Mouse (Mus musculus): ENCODE results near the gene Esyt3. TPM values are rescaled to one million over a fixed set of nuclear protein-coding genes. Genes with fewer than 3 reads are reported as not detected.

Esyt3 gene
- polyA plus RNA-seq, 1 experiment from 2014 or later, result 0.39 TPM

GRCm38 (mm10) chr9:99341600-99341999, 16.8 kb downstream of the Esyt3 start:
- H3K27me3 ChIP-seq (ENCODE audit: control insufficient read depth, insufficient read depth, low read length), result no peaks in the 10 kb centered on the region
- no peaks in the 10 kb centered on the region for H3K36me3 ChIP-seq (ENCODE audit: control insufficient read depth, insufficient read depth, low read length)
- DNase-seq (no peak), ATAC-seq (ENCODE audit: low FRiP score, low TSS enrichment) (no peak)
- H3K4me1 ChIP-seq (ENCODE audit: control insufficient read depth, insufficient read depth, low read length), result no peaks in the 10 kb centered on the region
- H3K4me2 ChIP-seq (ENCODE audit: low read length), result no peak overlapping the region
- H3K9me3 ChIP-seq (ENCODE audit: control insufficient read depth, low read length), result no peaks in the 10 kb centered on the region
- H3K9ac ChIP-seq (replicated peaks; ENCODE audit: low read length), result no peak overlapping the region
- WGBS, result 86% methylated on average over 3 of the region's 3 CpGs
- H3K4me3 ChIP-seq (replicated peaks; ENCODE audit: low read depth, low read length), result no peak overlapping the region
- no peak overlapping the region for H3K27ac ChIP-seq (replicated peaks; ENCODE audit: low read depth, low read length)

DNA sequence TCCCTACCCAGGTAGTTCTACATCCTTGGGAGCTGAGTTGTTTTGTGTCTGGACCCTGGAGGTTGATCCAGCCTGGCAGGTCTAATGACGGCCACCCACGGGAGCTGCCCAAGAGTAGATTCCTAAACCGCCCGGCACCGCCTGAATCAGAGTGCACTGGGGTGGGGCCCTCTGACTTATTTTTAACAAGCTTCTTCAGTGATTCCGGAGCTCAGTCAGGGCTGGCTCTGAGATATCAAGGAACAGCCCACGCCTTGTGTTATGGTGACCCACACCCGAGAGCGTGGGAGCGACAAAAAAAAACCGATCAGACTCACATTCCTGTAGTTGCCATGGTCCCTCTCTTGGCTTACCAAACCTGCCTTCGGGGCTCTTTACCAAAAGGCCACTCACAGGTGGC, 18.2 kb downstream of the Esyt3 start:
- Histone ChIP-seq H3K36me3 (ENCODE audit: control insufficient read depth, insufficient read depth, low read length) (no peaks in the 10 kb centered on the region), H3K4me1 (ENCODE audit: control insufficient read depth, insufficient read depth, low read length) (no peaks in the 10 kb centered on the region), H3K9me3 (ENCODE audit: control insufficient read depth, low read length) (no peaks in the 10 kb centered on the region), H3K27me3 (ENCODE audit: control insufficient read depth, insufficient read depth, low read length) (no peaks in the 10 kb centered on the region), H3K4me2 (ENCODE audit: low read length) (no peak overlapping the region), H3K27ac (replicated peaks; ENCODE audit: low read depth, low read length) (no peak overlapping the region), H3K4me3 (replicated peaks; ENCODE audit: low read depth, low read length) (no peak overlapping the region), H3K9ac (replicated peaks; ENCODE audit: low read length) (no peak overlapping the region)
- 77% methylated on average over 12 of the region's 12 CpGs for WGBS
- no peak for DNase-seq
- ATAC-seq (ENCODE audit: low FRiP score, low TSS enrichment), result no peak

DNA sequence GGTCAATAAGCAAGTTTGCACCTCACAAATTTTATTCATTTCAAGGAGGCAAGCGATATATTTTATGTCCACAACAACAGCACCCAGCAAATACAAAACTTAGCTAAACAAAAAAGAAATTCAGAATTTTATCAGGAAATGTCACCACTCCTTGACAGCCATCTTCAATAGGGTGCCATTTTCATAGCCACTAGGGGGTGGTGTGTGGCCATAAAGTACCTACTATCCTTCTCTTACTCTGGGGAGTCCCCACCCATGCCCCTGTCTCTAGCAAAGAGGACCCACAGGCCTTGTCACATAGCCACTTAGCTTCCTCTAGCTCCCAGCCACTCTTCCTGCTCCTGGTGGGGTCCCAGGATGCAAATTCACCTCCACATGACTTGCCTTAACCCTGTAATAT, 19.2 kb downstream of the Esyt3 start:
- ATAC-seq (ENCODE audit: low FRiP score, low TSS enrichment), result no peak
- DNase-seq, result no peak

DNA sequence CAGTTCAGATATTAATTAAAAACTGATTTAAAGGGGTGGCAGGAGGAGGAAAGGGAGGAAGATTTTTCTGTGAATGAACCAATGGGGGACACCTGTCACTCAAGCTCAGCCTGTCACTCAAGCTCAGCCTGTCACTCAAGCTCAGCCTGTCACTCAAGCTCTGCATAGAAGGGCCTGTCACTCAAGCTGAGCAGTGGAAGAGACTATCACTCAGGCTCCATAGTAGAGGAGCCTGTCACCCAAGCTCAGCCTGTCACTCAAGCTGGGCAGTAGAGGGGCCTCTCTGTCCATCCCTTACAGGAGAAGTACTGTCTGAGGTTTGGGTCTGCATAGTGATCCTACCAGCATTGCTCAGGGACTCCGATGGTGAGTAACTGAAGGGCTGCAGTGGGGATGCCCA, 20.1 kb downstream of the Esyt3 start:
- H3K9me3 ChIP-seq (ENCODE audit: control insufficient read depth, low read length), result no peaks in the 10 kb centered on the region
- ATAC-seq (ENCODE audit: low FRiP score, low TSS enrichment) (no peak), DNase-seq (no peak)
- H3K36me3 ChIP-seq (ENCODE audit: control insufficient read depth, insufficient read depth, low read length), result no peaks in the 10 kb centered on the region
- H3K27ac ChIP-seq (replicated peaks; ENCODE audit: low read depth, low read length), result no peak overlapping the region
- H3K4me3 ChIP-seq (replicated peaks; ENCODE audit: low read depth, low read length), result no peak overlapping the region
- 86% methylated on average over 1 of the region's 1 CpGs for WGBS
- no peak overlapping the region for H3K4me2 ChIP-seq (ENCODE audit: low read length)
- H3K9ac ChIP-seq (replicated peaks; ENCODE audit: low read length), result no peak overlapping the region
- no peaks in the 10 kb centered on the region for H3K4me1 ChIP-seq (ENCODE audit: control insufficient read depth, insufficient read depth, low read length)
- no peaks in the 10 kb centered on the region for H3K27me3 ChIP-seq (ENCODE audit: control insufficient read depth, insufficient read depth, low read length)

More for the DNA sequence above, 19.2 kb downstream of the Esyt3 start:
- Histone ChIP-seq H3K4me3 (replicated peaks; ENCODE audit: low read depth, low read length) (no peak overlapping the region), H3K27me3 (ENCODE audit: control insufficient read depth, insufficient read depth, low read length) (no peaks in the 10 kb centered on the region), H3K9ac (replicated peaks; ENCODE audit: low read length) (no peak overlapping the region), H3K4me2 (ENCODE audit: low read length) (no peak overlapping the region), H3K27ac (replicated peaks; ENCODE audit: low read depth, low read length) (no peak overlapping the region), H3K4me1 (ENCODE audit: control insufficient read depth, insufficient read depth, low read length) (no peaks in the 10 kb centered on the region), H3K36me3 (ENCODE audit: control insufficient read depth, insufficient read depth, low read length) (no peaks in the 10 kb centered on the region), H3K9me3 (ENCODE audit: control insufficient read depth, low read length) (no peaks in the 10 kb centered on the region)
- 80% methylated on average over 1 of the region's 1 CpGs for WGBS

- H3K27ac ChIP-seq (replicated peaks; ENCODE audit: low read depth, low read length), result no peak overlapping the region
- H3K4me3 ChIP-seq (replicated peaks; ENCODE audit: low read depth, low read length), result no peak overlapping the region
- no peaks in the 10 kb centered on the region for H3K36me3 ChIP-seq (ENCODE audit: control insufficient read depth, insufficient read depth, low read length)
- H3K9ac ChIP-seq (replicated peaks; ENCODE audit: low read length), result no peak overlapping the region
- DNase-seq (no peak), ATAC-seq (ENCODE audit: low FRiP score, low TSS enrichment) (no peak)
- no peaks in the 10 kb centered on the region for H3K9me3 ChIP-seq (ENCODE audit: control insufficient read depth, low read length)
- no peaks in the 10 kb centered on the region for H3K27me3 ChIP-seq (ENCODE audit: control insufficient read depth, insufficient read depth, low read length)
- WGBS, result 93% methylated on average over 4 of the region's 4 CpGs
- H3K4me1 ChIP-seq (ENCODE audit: control insufficient read depth, insufficient read depth, low read length), result no peaks in the 10 kb centered on the region
- no peak overlapping the region for H3K4me2 ChIP-seq (ENCODE audit: low read length)
Measured at GRCm38 (mm10) chr9:99336538-99336937, 21.8 kb downstream of the Esyt3 start.

DNA sequence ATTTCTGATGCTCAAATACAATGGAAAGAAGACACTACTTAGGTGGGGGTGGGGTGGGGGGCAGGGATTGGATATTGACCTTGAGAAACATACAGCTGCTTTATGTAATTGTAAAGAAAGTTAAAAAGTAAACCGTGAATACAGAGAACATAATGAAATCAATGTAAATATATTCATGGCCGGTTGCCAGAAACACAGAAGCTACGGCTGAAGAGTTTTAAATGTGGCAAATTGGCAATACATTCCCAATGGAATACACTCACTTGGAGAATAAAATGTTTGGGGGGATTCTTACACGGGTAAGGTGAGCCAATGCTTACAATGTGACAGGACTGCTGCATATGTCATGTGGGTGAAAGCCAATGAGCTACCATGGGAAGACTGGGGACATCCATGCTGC, 31.5 kb downstream of the Esyt3 start:
- Histone ChIP-seq H3K9ac (replicated peaks; ENCODE audit: low read length) (no peak overlapping the region), H3K27ac (replicated peaks; ENCODE audit: low read depth, low read length) (no peak overlapping the region), H3K9me3 (ENCODE audit: control insufficient read depth, low read length) (no peaks in the 10 kb centered on the region), H3K36me3 (ENCODE audit: control insufficient read depth, insufficient read depth, low read length) (no peaks in the 10 kb centered on the region), H3K4me3 (replicated peaks; ENCODE audit: low read depth, low read length) (no peak overlapping the region), H3K4me2 (ENCODE audit: low read length) (no peak overlapping the region), H3K4me1 (ENCODE audit: control insufficient read depth, insufficient read depth, low read length) (0 out of 2 replicates have a peak, but pooled peaks cover 8% of the 10 kb centered on the region), H3K27me3 (ENCODE audit: control insufficient read depth, insufficient read depth, low read length) (no peaks in the 10 kb centered on the region)
- WGBS, result 43% methylated on average over 4 of the region's 4 CpGs
- ATAC-seq (ENCODE audit: low FRiP score, low TSS enrichment), result no peak
- peak; percentile 63 for DNase-seq

- no peak for ATAC-seq (ENCODE audit: low FRiP score, low TSS enrichment)
- 0 out of 2 replicates have a peak, but pooled peaks cover 8% of the 10 kb centered on the region for H3K4me1 ChIP-seq (ENCODE audit: control insufficient read depth, insufficient read depth, low read length)
- H3K27me3 ChIP-seq (ENCODE audit: control insufficient read depth, insufficient read depth, low read length), result no peaks in the 10 kb centered on the region
- H3K9me3 ChIP-seq (ENCODE audit: control insufficient read depth, low read length), result no peaks in the 10 kb centered on the region
- H3K27ac ChIP-seq (replicated peaks; ENCODE audit: low read depth, low read length), result no peak overlapping the region
- no peaks in the 10 kb centered on the region for H3K36me3 ChIP-seq (ENCODE audit: control insufficient read depth, insufficient read depth, low read length)
- no peak for DNase-seq
- 89% methylated on average over 4 of the region's 4 CpGs for WGBS
- H3K4me3 ChIP-seq (replicated peaks; ENCODE audit: low read depth, low read length), result no peak overlapping the region
- no peak overlapping the region for H3K9ac ChIP-seq (replicated peaks; ENCODE audit: low read length)
- H3K4me2 ChIP-seq (ENCODE audit: low read length), result no peak overlapping the region
Measured at GRCm38 (mm10) chr9:99325961-99326360, 32.4 kb downstream of the Esyt3 start.

DNA sequence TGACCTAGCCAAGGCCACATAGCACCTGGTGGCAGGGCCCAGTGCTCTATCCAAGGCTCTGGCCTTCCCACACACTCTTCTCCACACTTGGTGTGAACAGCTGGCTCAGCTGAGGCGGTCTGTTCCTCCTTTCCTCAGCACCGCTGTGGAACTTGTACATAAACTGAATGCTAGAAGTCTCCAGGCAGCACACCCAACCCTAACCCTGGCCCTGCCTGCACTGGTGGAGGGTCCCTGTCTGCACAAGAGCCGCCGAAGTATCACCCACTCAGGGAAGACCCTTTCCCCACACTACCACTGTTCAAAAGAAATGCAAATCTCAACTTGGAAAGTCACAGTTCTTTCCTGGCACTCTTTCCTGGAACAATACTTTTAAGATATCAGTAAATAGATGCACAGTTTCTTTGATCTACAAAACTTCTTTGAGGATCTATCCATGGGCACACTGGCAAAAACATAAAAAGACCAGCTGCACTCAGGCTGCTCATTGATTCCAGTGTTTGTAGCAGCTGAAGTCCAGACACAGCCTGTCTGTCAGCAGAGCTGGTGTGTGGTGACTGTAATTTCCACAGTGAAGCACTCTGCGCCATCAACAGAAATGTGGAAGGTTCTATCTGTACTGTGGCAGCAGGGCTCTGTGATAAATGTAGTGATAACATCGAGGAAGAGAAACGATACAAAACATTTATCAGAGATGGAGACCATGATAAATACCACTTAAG, 33.0 kb downstream of the Esyt3 start:
- no peak overlapping the region for H3K9ac ChIP-seq (replicated peaks; ENCODE audit: low read length)
- H3K4me2 ChIP-seq (ENCODE audit: low read length), result no peak overlapping the region
- H3K4me3 ChIP-seq (replicated peaks; ENCODE audit: low read depth, low read length), result no peak overlapping the region
- H3K27me3 ChIP-seq (ENCODE audit: control insufficient read depth, insufficient read depth, low read length), result no peaks in the 10 kb centered on the region
- ATAC-seq (ENCODE audit: low FRiP score, low TSS enrichment) (no peak), DNase-seq (peak; percentile 18)
- WGBS, result 83% methylated on average over 7 of the region's 7 CpGs
- H3K4me1 ChIP-seq (ENCODE audit: control insufficient read depth, insufficient read depth, low read length), result 0 out of 2 replicates have a peak, but pooled peaks cover 8% of the 10 kb centered on the region
- H3K36me3 ChIP-seq (ENCODE audit: control insufficient read depth, insufficient read depth, low read length), result no peaks in the 10 kb centered on the region
- no peaks in the 10 kb centered on the region for H3K9me3 ChIP-seq (ENCODE audit: control insufficient read depth, low read length)
- no peak overlapping the region for H3K27ac ChIP-seq (replicated peaks; ENCODE audit: low read depth, low read length)

DNA sequence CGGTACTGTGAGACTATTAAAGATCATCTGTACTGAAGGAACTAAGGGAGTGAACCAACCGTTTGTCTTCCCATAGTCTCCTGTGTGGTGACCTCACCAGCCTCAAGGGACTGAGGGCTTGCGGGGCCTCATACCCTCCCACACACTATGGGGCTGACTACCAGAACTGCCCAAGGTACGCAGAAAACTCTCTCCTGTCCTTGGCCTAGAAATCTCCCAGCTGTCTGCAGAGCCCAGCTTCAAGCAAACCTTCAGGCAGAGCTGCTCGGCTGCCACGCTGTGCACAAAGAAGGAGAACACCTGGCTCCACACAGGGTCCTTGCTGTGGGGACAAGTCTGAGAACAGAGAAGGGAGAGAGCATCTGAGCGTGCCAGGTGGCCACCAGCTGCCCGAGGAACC, 38.4 kb downstream of the Esyt3 start:
- Histone ChIP-seq H3K4me2 (ENCODE audit: low read length) (no peak overlapping the region), H3K4me1 (ENCODE audit: control insufficient read depth, insufficient read depth, low read length) (no peaks in the 10 kb centered on the region), H3K27me3 (ENCODE audit: control insufficient read depth, insufficient read depth, low read length) (no peaks in the 10 kb centered on the region), H3K9ac (replicated peaks; ENCODE audit: low read length) (no peak overlapping the region), H3K9me3 (ENCODE audit: control insufficient read depth, low read length) (no peaks in the 10 kb centered on the region), H3K27ac (replicated peaks; ENCODE audit: low read depth, low read length) (no peak overlapping the region), H3K4me3 (replicated peaks; ENCODE audit: low read depth, low read length) (no peak overlapping the region), H3K36me3 (ENCODE audit: control insufficient read depth, insufficient read depth, low read length) (no peaks in the 10 kb centered on the region)
- no peak for ATAC-seq (ENCODE audit: low FRiP score, low TSS enrichment)
- DNase-seq, result no peak
- WGBS, result 82% methylated on average over 8 of the region's 8 CpGs

All from midbrain, embryonic 14.5 days (tissue).